Mouse (Mus musculus) cerebellum, adult 2 months (tissue): ENCODE results near the gene Serbp1. TPM values are rescaled to one million over a fixed set of nuclear protein-coding genes. Genes with fewer than 3 reads are reported as not detected.

Source experiments
- DNase-seq, 2 experiments: peaks; one replicate each; pipeline ENCODE4 v3.0.0; 2021
- H3K27ac ChIP-seq: fragments of 200-500 bp; 2 replicates; pipeline ENCODE4 v1.5.1; 2012; ENCODE audit warnings: low read length, control low read depth, inconsistent platforms; ENCODE audit not compliant: insufficient read depth
- H3K27me3 ChIP-seq: fragments of 200-500 bp; 2 replicates; pipeline ENCODE4 v1.6.1; 2012; ENCODE audit warnings: inconsistent platforms, mild to moderate bottlenecking, low read length, moderate library complexity; ENCODE audit not compliant: control insufficient read depth, insufficient read depth
- H3K4me1 ChIP-seq: fragments of 200-500 bp; 2 replicates; pipeline ENCODE4 v1.6.1; 2011; ENCODE audit warnings: low read length; ENCODE audit not compliant: control insufficient read depth, insufficient read depth
- H3K4me3 ChIP-seq: fragments of 200-500 bp; replicated peaks from 2 replicates; pipeline ENCODE3; 2011; ENCODE audit warnings: mild to moderate bottlenecking, low read depth, low read length, control low read depth; ENCODE audit not compliant: insufficient read depth
- CTCF ChIP-seq: fragments of 200-500 bp; IDR thresholded peaks from 2 replicates; pipeline ENCODE4 v1.5.1; 2011; ENCODE audit warnings: low read depth, mild to moderate bottlenecking, control low read depth, low read length, moderate library complexity, borderline replicate concordance; ENCODE audit not compliant: insufficient read depth
- POLR2A ChIP-seq: fragments of 200-500 bp; IDR thresholded peaks from 2 replicates; pipeline ENCODE4 v1.6.1; 2011; ENCODE audit warnings: low read length, control low read depth, borderline replicate concordance; ENCODE audit not compliant: insufficient read depth
- whole genome bisulfite sequencing: fragments of 180-500 bp; shearing (Covaris S2); methylation state at CpG from one replicate; pipeline ENCODE4 v1.1.7; 2018; 5-methylcytosine and 5-hydroxymethylcytosine counted together
- polyA plus RNA-seq: library from polyadenylated mRNA; depleted of rRNA; stranded (reverse); fragments of >200 nt; gene quantifications from 2 replicates; pipeline ENCODE4 v1.2.3, GENCODE M21; 2012; rRNA removed

Gene Serbp1
- 194 and 201 TPM in 2 replicates for polyA plus RNA-seq

GRCm38 (mm10) chr6:67237977-67238376 is at the start of gene Serbp1:
Serbp1 (plus strand) TSS chr6:67238176.
- Histone ChIP-seq H3K4me1 (no peaks in the 10 kb centered on the region), H3K4me3 (no peak within 1 kb of the TSS), H3K27me3 (no peaks in the 10 kb centered on the region), H3K27ac (no peak within 1 kb of the TSS)
- WGBS = 37% methylated on average over 12 of the region's 12 CpGs
- TF ChIP-seq CTCF (no peak), POLR2A (no peak)
- DNase-seq = no peak

- no peak for TF ChIP-seq POLR2A
- no peak for TF ChIP-seq CTCF
- no peaks in the 10 kb centered on the region for H3K27me3 ChIP-seq
- no peak overlapping the region for H3K27ac ChIP-seq
- no peak for DNase-seq
- no peaks in the 10 kb centered on the region for H3K4me1 ChIP-seq
- H3K4me3 ChIP-seq = no peak overlapping the region
- WGBS = 94% methylated on average over 2 of the region's 2 CpGs
Measured at GRCm38 (mm10) chr6:67193591-67193990, 44.4 kb upstream of the Serbp1 start.

- no peak overlapping the region for H3K27ac ChIP-seq
- TF ChIP-seq CTCF = no peak
- TF ChIP-seq POLR2A = no peak
- WGBS = 93% methylated on average over 6 of the region's 6 CpGs
- DNase-seq = no peak
- H3K4me1 ChIP-seq = no peaks in the 10 kb centered on the region
- no peak overlapping the region for H3K4me3 ChIP-seq
- H3K27me3 ChIP-seq = no peaks in the 10 kb centered on the region
Measured at GRCm38 (mm10) chr6:67194606-67195005, 43.4 kb upstream of the Serbp1 start.

GRCm38 (mm10) chr6:67195148-67195611 is 42.8 kb upstream of the Serbp1 start:
- H3K27me3 ChIP-seq = no peaks in the 10 kb centered on the region
- H3K27ac ChIP-seq = no peak overlapping the region
- no peak overlapping the region for H3K4me3 ChIP-seq
- TF ChIP-seq CTCF (no peak), POLR2A (no peak)
- no peaks in the 10 kb centered on the region for H3K4me1 ChIP-seq
- 53% methylated on average over 7 of the region's 7 CpGs for WGBS
- no peak for DNase-seq

GRCm38 (mm10) chr6:67196821-67197220 is 41.2 kb upstream of the Serbp1 start:
- Histone ChIP-seq H3K27me3 (no peaks in the 10 kb centered on the region), H3K4me1 (0 out of 2 replicates have a peak, but pooled peaks cover 2% of the 10 kb centered on the region), H3K4me3 (no peak overlapping the region), H3K27ac (no peak overlapping the region)
- 84% methylated on average over 6 of the region's 6 CpGs for whole genome bisulfite sequencing
- DNase-seq = no peak
- no peak for TF ChIP-seq CTCF
- no peak for TF ChIP-seq POLR2A

GRCm38 (mm10) chr6:67198085-67198484 is 39.9 kb upstream of the Serbp1 start:
- no peak overlapping the region for H3K27ac ChIP-seq
- 31% methylated on average over 4 of the region's 4 CpGs for WGBS
- peak; percentile 16 to 31 for DNase-seq
- H3K4me3 ChIP-seq = no peak overlapping the region
- 0 out of 2 replicates have a peak, but pooled peaks cover 2% of the 10 kb centered on the region for H3K4me1 ChIP-seq
- no peaks in the 10 kb centered on the region for H3K27me3 ChIP-seq
- TF ChIP-seq CTCF = peak; percentile 49; the same call in 1 of the 2 replicates
- no peak for TF ChIP-seq POLR2A

GRCm38 (mm10) chr6:67200715-67201322 is 37.2 kb upstream of the Serbp1 start:
- DNase-seq = peak; percentile 72 to 78
- H3K27me3 ChIP-seq = no peaks in the 10 kb centered on the region
- WGBS = 11% methylated on average over 5 of the region's 5 CpGs
- no peak overlapping the region for H3K27ac ChIP-seq
- TF ChIP-seq CTCF (no peak), POLR2A (no peak)
- H3K4me1 ChIP-seq = 0 out of 2 replicates have a peak, but pooled peaks cover 2% of the 10 kb centered on the region
- H3K4me3 ChIP-seq = no peak overlapping the region
